Mouse (Mus musculus) cortical plate, adult 2 months (tissue): ENCODE measurements around the gene Gigyf2.

Experiments
- CTCF ChIP-seq: fragments of 200-500 bp; IDR thresholded peaks from 2 replicates; pipeline ENCODE4 v1.5.1; 2011; ENCODE audit warnings: mild to moderate bottlenecking, control low read depth, low read length; ENCODE audit not compliant: insufficient read depth; ENCODE audit errors: extremely low read depth
- POLR2A ChIP-seq: fragments of 200-500 bp; IDR thresholded peaks from 2 replicates; pipeline ENCODE4 v1.6.1; 2011; ENCODE audit warnings: mild to moderate bottlenecking, low read length, control low read depth; ENCODE audit not compliant: insufficient read depth; ENCODE audit errors: extremely low read depth

GRCm38 (mm10) chr1:87313116-87313515 is 13.7 kb upstream of the Gigyf2 start:
- no peak for TF ChIP-seq CTCF
- TF ChIP-seq POLR2A: no peak
